Mouse (Mus musculus) kidney, adult 2 months (tissue): ENCODE results near the gene Uaca.

Source experiments
- CTCF ChIP-seq: fragments of 200-500 bp; conservative IDR thresholded peaks from 2 replicates; pipeline ENCODE4 v1.5.1; 2011; ENCODE audit warnings: low read depth, mild to moderate bottlenecking, control low read depth, low read length, moderate library complexity, mixed read lengths; ENCODE audit not compliant: insufficient read depth, insufficient read length
- POLR2A ChIP-seq: fragments of 200-500 bp; IDR thresholded peaks from one replicate; pipeline ENCODE4 v1.6.1; 2011; ENCODE audit warnings: low read depth, low read length, control low read depth

- TF ChIP-seq POLR2A (no peak), CTCF (no peak)
These were observed 43.3 kb downstream of the Uaca start for GRCm38 (mm10) chr9:60837449-60838141.
